Mouse (Mus musculus) heart, embryonic 12.5 days (tissue): ENCODE measurements at regions not wholly inside any gene's neighbourhood (a gene's known extent, or its start where the extent isn't known, plus 50 kb on each side); places are given as distances from the start of the nearest gene placed in this dataset.
A peak's percentile ranks its signal among the peaks of the same experiment; 100 is the strongest.

Experiments used
- ATAC-seq: fragments of 200-750 bp; cut with Nextera tagmentation; 2 replicates; pipeline ENCODE4 v1.8.0; 2017; ENCODE audit warnings: moderate TSS enrichment, moderate library complexity; ENCODE audit not compliant: insufficient number of reproducible peaks, low FRiP score
- H3K27ac ChIP-seq: fragments of 300-500 bp; sonication (generic); 2 replicates; pipeline ENCODE4 v1.5.1; 2016; ENCODE audit warnings: mild to moderate bottlenecking, moderate library complexity; ENCODE audit not compliant: poor library complexity, severe bottlenecking
- H3K27me3 ChIP-seq: fragments of 300-500 bp; sonication (generic); replicated peaks from 2 replicates; pipeline ENCODE4 v1.6.1; 2016; ENCODE audit warnings: mild to moderate bottlenecking, moderate library complexity
- H3K36me3 ChIP-seq: fragments of 300-500 bp; sonication (generic); 2 replicates; pipeline ENCODE4 v1.6.1; 2016; ENCODE audit warnings: mild to moderate bottlenecking, moderate library complexity
- H3K4me1 ChIP-seq: fragments of 300-500 bp; sonication (generic); replicated peaks from 2 replicates; pipeline ENCODE4 v1.6.1; 2016; ENCODE audit warnings: mild to moderate bottlenecking
- H3K4me2 ChIP-seq: fragments of 300-500 bp; sonication (generic); 2 replicates; pipeline ENCODE4 v1.6.1; 2016; ENCODE audit warnings: mild to moderate bottlenecking, moderate library complexity
- H3K4me3 ChIP-seq: fragments of 300-500 bp; sonication (generic); 2 replicates; pipeline ENCODE4 v1.5.1; 2016; ENCODE audit warnings: mild to moderate bottlenecking
- H3K9ac ChIP-seq: fragments of 300-500 bp; sonication (generic); 2 replicates; pipeline ENCODE4 v1.6.1; 2016; ENCODE audit warnings: mild to moderate bottlenecking, moderate library complexity
- H3K9me3 ChIP-seq: fragments of 300-500 bp; sonication (generic); replicated peaks from 2 replicates; pipeline ENCODE4 v1.6.1; 2016; ENCODE audit warnings: mild to moderate bottlenecking, moderate library complexity
- WGBS: fragments of 180-500 bp; shearing (Covaris S2); methylation state at CpG from one replicate; pipeline ENCODE4 v1.1.7; 2016; 5-methylcytosine and 5-hydroxymethylcytosine counted together

DNA sequence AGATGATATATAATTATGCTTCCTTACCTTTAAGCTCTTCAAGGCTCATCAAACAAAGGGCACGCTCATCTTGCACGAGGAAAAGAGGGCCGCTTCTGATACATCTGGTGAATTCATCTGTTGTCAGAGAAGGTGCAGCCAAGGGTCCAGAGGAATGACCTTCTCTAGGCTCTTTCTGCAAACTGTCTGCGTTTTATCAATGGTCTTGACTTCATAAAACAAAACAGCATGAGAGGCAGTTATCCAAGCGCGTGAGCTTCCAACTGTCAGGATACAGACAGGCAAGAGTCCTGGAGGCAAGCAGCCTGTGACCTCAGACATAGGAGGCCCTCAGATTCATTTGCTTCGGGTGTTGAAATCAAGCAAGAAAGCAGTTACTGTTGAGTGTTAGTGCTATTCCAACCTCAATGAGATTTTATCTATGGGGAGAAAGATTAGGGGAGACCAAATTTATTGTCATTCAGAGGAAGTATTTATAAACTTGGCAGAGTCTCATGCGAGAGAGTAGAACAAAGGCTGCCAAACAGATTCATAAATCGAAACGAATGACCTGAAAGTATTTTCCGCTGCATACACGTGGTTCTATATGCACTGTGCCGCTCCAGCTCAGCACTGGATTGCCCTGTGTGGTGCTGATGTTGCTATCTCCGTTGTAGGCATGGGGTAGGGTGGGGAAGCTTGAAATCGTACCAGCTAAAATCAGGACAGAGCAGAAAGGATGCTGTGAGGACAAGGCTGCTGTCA is 107.2 kb upstream of the Vangl1 start:
- H3K27ac ChIP-seq: no peak overlapping the region
- H3K27me3 ChIP-seq: no peaks in the 10 kb centered on the region
- H3K9ac ChIP-seq: no peak overlapping the region
- no peak for ATAC-seq
- no peaks in the 10 kb centered on the region for H3K9me3 ChIP-seq
- no peaks in the 10 kb centered on the region for H3K36me3 ChIP-seq
- 65% methylated on average over 15 of the region's 15 CpGs for WGBS
- H3K4me1 ChIP-seq: 0 out of 2 replicates have a peak, but pooled peaks cover 5% of the 10 kb centered on the region
- no peak overlapping the region for H3K4me2 ChIP-seq
- no peak overlapping the region for H3K4me3 ChIP-seq

DNA sequence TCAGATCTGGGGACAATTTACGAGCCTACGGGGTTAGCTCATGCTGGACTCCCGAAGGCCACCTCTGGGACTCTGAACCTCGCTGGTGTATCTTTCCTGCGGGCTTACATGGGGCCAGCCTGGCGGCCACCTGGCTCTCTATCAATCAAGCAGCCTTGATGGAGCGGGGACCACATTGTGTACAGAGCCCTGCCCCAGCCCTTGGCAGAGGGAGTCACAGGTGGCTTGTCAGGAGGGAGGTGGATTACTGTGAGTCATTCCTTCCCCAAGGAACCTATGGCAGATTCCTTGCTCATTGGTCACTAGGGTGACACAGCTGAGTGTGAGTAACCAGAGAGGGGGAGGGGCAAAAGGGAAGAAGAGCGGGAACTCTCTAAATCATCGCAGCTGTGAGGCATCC is 105.8 kb upstream of the Vangl1 start:
- H3K27ac ChIP-seq: no peak overlapping the region
- WGBS: 82% methylated on average over 9 of the region's 9 CpGs
- no peak overlapping the region for H3K9ac ChIP-seq
- no peak overlapping the region for H3K4me2 ChIP-seq
- no peak overlapping the region for H3K4me3 ChIP-seq
- 0 out of 2 replicates have a peak, but pooled peaks cover 5% of the 10 kb centered on the region for H3K4me1 ChIP-seq
- no peaks in the 10 kb centered on the region for H3K36me3 ChIP-seq
- H3K27me3 ChIP-seq: 0 out of 2 replicates have a peak, but pooled peaks cover 3% of the 10 kb centered on the region
- ATAC-seq: no peak
- no peaks in the 10 kb centered on the region for H3K9me3 ChIP-seq

- 0 out of 2 replicates have a peak, but pooled peaks cover 3% of the 10 kb centered on the region for H3K27me3 ChIP-seq
- 21% methylated on average over 9 of the region's 9 CpGs for WGBS
- H3K9me3 ChIP-seq: no peaks in the 10 kb centered on the region
- no peak overlapping the region for H3K4me2 ChIP-seq
- ATAC-seq: no peak
- H3K4me3 ChIP-seq: no peak overlapping the region
- H3K27ac ChIP-seq: no peak overlapping the region
- H3K9ac ChIP-seq: no peak overlapping the region
- 0 out of 2 replicates have a peak, but pooled peaks cover 5% of the 10 kb centered on the region for H3K4me1 ChIP-seq
- H3K36me3 ChIP-seq: no peaks in the 10 kb centered on the region
Observed at GRCm38 (mm10) chr3:102309756-102310155, 105.3 kb upstream of the Vangl1 start.

- 0 out of 2 replicates have a peak, but pooled peaks cover 5% of the 10 kb centered on the region for H3K4me1 ChIP-seq
- H3K9me3 ChIP-seq: no peaks in the 10 kb centered on the region; the same call in 1 of the 2 replicates
- WGBS: 54% methylated on average over 1 of the region's 1 CpGs
- no peak overlapping the region for H3K4me3 ChIP-seq
- H3K27me3 ChIP-seq: 0 out of 2 replicates have a peak, but pooled peaks cover 3% of the 10 kb centered on the region
- H3K4me2 ChIP-seq: no peak overlapping the region
- no peak for ATAC-seq
- H3K27ac ChIP-seq: no peak overlapping the region
- no peak overlapping the region for H3K9ac ChIP-seq
- H3K36me3 ChIP-seq: no peaks in the 10 kb centered on the region
Observed at GRCm38 (mm10) chr3:102307656-102308055, 103.2 kb upstream of the Vangl1 start.

DNA sequence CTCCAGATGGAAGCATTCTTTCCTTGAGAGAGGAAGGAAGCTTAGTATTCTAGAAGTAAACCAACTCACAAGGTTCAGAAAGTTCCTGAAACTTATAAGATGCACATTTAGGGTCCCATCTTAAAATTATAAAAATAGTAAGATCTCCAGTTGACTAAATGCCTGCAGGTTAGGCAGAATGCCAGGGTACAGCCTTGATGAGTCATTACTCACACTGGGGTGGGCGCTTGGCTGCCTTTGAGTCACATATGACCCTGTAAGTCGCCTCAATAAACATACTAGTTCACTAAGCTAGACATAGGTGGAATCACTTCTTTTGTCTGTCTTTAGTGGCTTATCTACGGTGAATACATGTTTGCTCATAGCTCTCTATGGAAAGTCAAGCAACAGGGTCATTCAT is 87.9 kb upstream of the Vangl1 start:
- Histone ChIP-seq H3K36me3 (no peaks in the 10 kb centered on the region), H3K4me1 (no peaks in the 10 kb centered on the region), H3K27ac (no peak overlapping the region), H3K27me3 (no peaks in the 10 kb centered on the region), H3K4me2 (no peak overlapping the region), H3K4me3 (no peak overlapping the region), H3K9ac (no peak overlapping the region), H3K9me3 (no peaks in the 10 kb centered on the region)
- ATAC-seq: no peak
- 82% methylated on average over 3 of the region's 3 CpGs for WGBS

- peaks cover 3% of the 10 kb centered on the region; the same call in 1 of the 2 replicates for H3K27me3 ChIP-seq
- ATAC-seq: no peak
- H3K9me3 ChIP-seq: no peaks in the 10 kb centered on the region
- H3K9ac ChIP-seq: no peak overlapping the region
- no peak overlapping the region for H3K4me3 ChIP-seq
- no peaks in the 10 kb centered on the region for H3K36me3 ChIP-seq
- 72% methylated on average over 4 of the region's 4 CpGs for WGBS
- no peak overlapping the region for H3K4me2 ChIP-seq
- no peaks in the 10 kb centered on the region for H3K4me1 ChIP-seq
- H3K27ac ChIP-seq: no peak overlapping the region
Observed at GRCm38 (mm10) chr3:102281983-102282382, 77.5 kb upstream of the Vangl1 start.

DNA sequence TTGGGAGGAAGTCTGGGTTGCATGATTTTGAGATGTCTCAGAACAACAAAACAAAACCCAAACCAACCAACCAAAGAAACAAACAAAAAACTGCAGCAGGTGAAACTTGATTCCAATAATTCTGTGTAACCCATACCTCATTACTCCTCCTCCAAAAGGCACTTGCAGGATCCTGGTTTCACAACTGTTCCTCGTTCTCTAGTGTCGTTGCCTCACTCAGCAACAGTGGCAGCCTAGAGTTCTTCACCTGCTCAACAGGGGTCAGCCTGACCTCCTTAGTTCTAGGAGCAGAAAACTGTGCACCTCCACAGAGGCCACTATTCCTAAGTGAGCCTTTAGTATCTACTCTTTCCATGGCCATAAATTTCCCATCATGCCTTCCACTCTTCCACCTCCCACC is 72.3 kb upstream of the Vangl1 start:
- Histone ChIP-seq H3K4me3 (no peak overlapping the region), H3K9me3 (no peaks in the 10 kb centered on the region), H3K27me3 (no peaks in the 10 kb centered on the region; the same call in 1 of the 2 replicates), H3K9ac (no peak overlapping the region), H3K36me3 (no peaks in the 10 kb centered on the region), H3K4me1 (peaks cover 19% of the 10 kb centered on the region), H3K4me2 (no peak overlapping the region), H3K27ac (no peak overlapping the region)
- 86% methylated on average over 2 of the region's 2 CpGs for WGBS
- ATAC-seq: no peak

- no peak for ATAC-seq
- no peak overlapping the region for H3K27ac ChIP-seq
- no peaks in the 10 kb centered on the region for H3K9me3 ChIP-seq
- peaks cover 19% of the 10 kb centered on the region for H3K4me1 ChIP-seq
- H3K9ac ChIP-seq: no peak overlapping the region
- H3K4me3 ChIP-seq: no peak overlapping the region
- no peak overlapping the region for H3K4me2 ChIP-seq
- H3K36me3 ChIP-seq: no peaks in the 10 kb centered on the region
- 83% methylated on average over 2 of the region's 2 CpGs for WGBS
- no peaks in the 10 kb centered on the region; the same call in 1 of the 2 replicates for H3K27me3 ChIP-seq
Observed at GRCm38 (mm10) chr3:102276283-102276682, 71.8 kb upstream of the Vangl1 start.

GRCm38 (mm10) chr3:102275256-102276022 is 70.9 kb upstream of the Vangl1 start:
- ATAC-seq: no peak
- WGBS: 51% methylated on average over 7 of the region's 7 CpGs
- peaks cover 19% of the 10 kb centered on the region for H3K4me1 ChIP-seq
- no peak overlapping the region for H3K4me3 ChIP-seq
- no peaks in the 10 kb centered on the region; the same call in 1 of the 2 replicates for H3K27me3 ChIP-seq
- no peak overlapping the region for H3K9ac ChIP-seq
- H3K36me3 ChIP-seq: no peaks in the 10 kb centered on the region
- no peak overlapping the region for H3K4me2 ChIP-seq
- H3K27ac ChIP-seq: peak overlapping the region; percentile 5; the same call in 1 of the 2 replicates
- H3K9me3 ChIP-seq: no peaks in the 10 kb centered on the region

DNA sequence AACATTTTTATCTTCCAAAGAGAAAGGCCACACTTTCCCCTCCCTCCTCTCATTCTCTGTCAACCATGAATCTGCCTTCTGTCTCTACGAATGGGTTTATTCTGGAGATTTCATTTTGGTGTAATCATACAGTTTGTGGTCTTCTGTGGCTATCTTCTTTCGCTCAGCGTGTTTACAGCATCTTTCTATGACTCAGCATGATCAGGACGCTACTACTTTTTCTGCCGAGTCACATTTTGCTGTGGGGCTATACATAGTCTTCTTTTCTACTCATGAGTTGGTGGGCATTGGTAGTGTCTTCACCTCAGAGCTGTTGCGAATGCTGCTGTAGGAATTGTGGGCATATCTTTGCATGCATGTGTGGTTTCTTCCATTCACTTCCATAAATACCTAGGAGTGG is 66.3 kb upstream of the Vangl1 start:
- no peaks in the 10 kb centered on the region for H3K27me3 ChIP-seq
- no peak overlapping the region for H3K9ac ChIP-seq
- no peak overlapping the region for H3K27ac ChIP-seq
- H3K4me1 ChIP-seq: peaks cover 11% of the 10 kb centered on the region
- 84% methylated on average over 6 of the region's 6 CpGs for WGBS
- no peak overlapping the region for H3K4me3 ChIP-seq
- no peaks in the 10 kb centered on the region for H3K36me3 ChIP-seq
- ATAC-seq: peak; percentile 87
- no peaks in the 10 kb centered on the region for H3K9me3 ChIP-seq
- H3K4me2 ChIP-seq: no peak overlapping the region

DNA sequence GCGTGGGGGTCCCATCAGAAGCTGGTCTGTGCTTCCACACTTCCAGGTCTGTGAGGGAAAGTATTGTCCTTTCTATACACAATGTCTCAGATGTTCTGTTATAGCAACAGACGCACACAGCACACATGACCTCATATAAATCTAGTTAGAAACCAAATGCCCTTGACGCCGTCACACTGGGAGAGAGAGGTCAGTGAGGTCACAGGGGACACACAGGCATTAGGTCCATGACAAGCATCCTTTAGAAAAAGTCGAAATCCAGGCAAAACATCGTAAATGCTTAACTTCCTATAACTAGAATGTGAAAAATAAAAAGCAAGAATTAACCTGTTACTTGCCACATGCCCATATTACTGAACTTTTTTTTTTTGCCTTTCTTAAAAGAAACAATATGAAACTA is 65.8 kb upstream of the Vangl1 start:
- no peaks in the 10 kb centered on the region for H3K27me3 ChIP-seq
- no peak overlapping the region for H3K4me3 ChIP-seq
- H3K36me3 ChIP-seq: no peaks in the 10 kb centered on the region
- no peak for ATAC-seq
- no peak overlapping the region for H3K9ac ChIP-seq
- H3K4me1 ChIP-seq: peaks cover 6% of the 10 kb centered on the region
- H3K4me2 ChIP-seq: no peak overlapping the region
- H3K27ac ChIP-seq: no peak overlapping the region
- no peaks in the 10 kb centered on the region for H3K9me3 ChIP-seq
- 78% methylated on average over 6 of the region's 6 CpGs for WGBS
